Mouse (Mus musculus) stomach, embryonic 15.5 days (tissue): Measurements from ENCODE around the gene Usp1. TPM values are rescaled to one million over a fixed set of nuclear protein-coding genes. Genes with fewer than 3 reads are reported as not detected.
"Not testable (repeated sequence)": the region's sequence is repeated elsewhere in the genome, so short reads cannot be mapped to it uniquely, and the experiment has no call there.

Experiments used
- ATAC-seq: fragments of 200-750 bp; cut with Nextera tagmentation; 2 replicates; pipeline ENCODE4 v1.8.0; 2017; ENCODE audit warnings: low read depth, moderate number of reproducible peaks, moderate TSS enrichment; ENCODE audit not compliant: insufficient read depth, low FRiP score
- H3K27ac ChIP-seq: fragments of 300-500 bp; sonication (generic); 2 replicates; pipeline ENCODE4 v1.5.1; 2015; ENCODE audit warnings: mild to moderate bottlenecking, inconsistent platforms
- H3K27me3 ChIP-seq: fragments of 300-500 bp; sonication (generic); replicated peaks from 2 replicates; pipeline ENCODE4 v1.6.1; 2015; ENCODE audit warnings: inconsistent platforms
- H3K36me3 ChIP-seq: fragments of 300-500 bp; sonication (generic); 2 replicates; pipeline ENCODE4 v1.6.1; 2015; ENCODE audit warnings: inconsistent platforms
- H3K4me1 ChIP-seq: fragments of 300-500 bp; sonication (generic); 2 replicates; pipeline ENCODE4 v1.6.1; 2015; ENCODE audit warnings: inconsistent platforms
- H3K4me2 ChIP-seq: fragments of 300-500 bp; sonication (generic); 2 replicates; pipeline ENCODE4 v1.6.1; 2015; ENCODE audit warnings: mild to moderate bottlenecking, inconsistent platforms
- H3K4me3 ChIP-seq: fragments of 300-500 bp; sonication (generic); replicated peaks from 2 replicates; pipeline ENCODE4 v1.5.1; 2015; ENCODE audit warnings: inconsistent platforms
- H3K9ac ChIP-seq: fragments of 300-500 bp; sonication (generic); 2 replicates; pipeline ENCODE4 v1.6.1; 2015; ENCODE audit warnings: inconsistent platforms
- H3K9me3 ChIP-seq: fragments of 300-500 bp; sonication (generic); 2 replicates; pipeline ENCODE4 v1.6.1; 2016; ENCODE audit warnings: inconsistent platforms
- WGBS: fragments of 180-500 bp; shearing (Covaris S2); methylation state at CpG from one replicate; pipeline ENCODE4 v1.1.7; 2015; 5-methylcytosine and 5-hydroxymethylcytosine counted together
- polyA plus RNA-seq: library from polyadenylated mRNA; unstranded; fragments of >200 nt; fragmentation: Nextera tagmentation; extraction: Ambion mirVana; gene quantifications from 2 replicates; pipeline ENCODE4 v1.2.1, GENCODE M21; 2015

Usp1 gene
- polyA plus RNA-seq, 1 experiment from 2014 or later: 103 TPM

- 0% methylated on average over 2 of the region's 2 CpGs for WGBS
- no peak for ATAC-seq
- Histone ChIP-seq H3K27ac (peak overlapping the region; percentile 99; the same call in 1 of the 2 replicates), H3K4me2 (peak overlapping the region; percentile 79), H3K36me3 (no peaks in the 10 kb centered on the region), H3K4me3 (peak overlapping the region; percentile 87), H3K9me3 (no peaks in the 10 kb centered on the region), H3K27me3 (no peaks in the 10 kb centered on the region), H3K9ac (peak overlapping the region; percentile 80), H3K4me1 (no peaks in the 10 kb centered on the region)
Measured at GRCm38 (mm10) chr4:98924906-98925178, 1.2 kb downstream of the Usp1 start.

DNA sequence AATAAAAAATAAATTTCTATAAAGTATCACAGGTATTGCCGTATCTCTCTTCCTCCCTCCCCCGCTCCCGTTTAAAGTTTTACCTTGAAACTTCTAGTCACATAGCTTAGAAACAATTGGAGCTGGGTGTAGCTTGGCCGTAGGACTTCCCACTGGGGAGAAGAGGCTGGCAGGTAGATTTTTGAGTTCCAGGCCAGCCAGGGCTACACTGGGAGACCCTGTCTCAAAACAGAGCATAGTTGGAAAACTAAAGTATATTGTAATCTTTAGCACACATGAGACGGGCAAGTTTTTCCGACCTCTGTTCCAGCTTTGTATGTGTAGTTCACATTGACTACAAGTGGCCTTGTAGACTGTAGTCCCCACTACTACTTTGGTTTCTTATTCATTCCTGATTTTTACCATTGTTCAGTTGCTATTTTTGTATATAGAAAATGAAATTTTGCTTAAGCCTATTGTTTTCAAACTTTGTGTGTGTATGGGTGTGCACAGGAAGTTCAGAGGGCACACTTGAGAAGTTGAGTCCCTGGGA lies 1.7 kb downstream of the Usp1 start:
- Histone ChIP-seq H3K4me1 (no peaks in the 10 kb centered on the region), H3K4me3 (peak overlapping the region; percentile 87), H3K36me3 (peaks cover 4% of the 10 kb centered on the region; the same call in 1 of the 2 replicates), H3K27ac (peak overlapping the region; percentile 28; the same call in 1 of the 2 replicates), H3K9me3 (no peaks in the 10 kb centered on the region), H3K27me3 (no peaks in the 10 kb centered on the region), H3K4me2 (peak overlapping the region; percentile 79), H3K9ac (no peak overlapping the region)
- ATAC-seq: no peak
- 12% methylated on average over 6 of the region's 6 CpGs for WGBS

GRCm38 (mm10) chr4:98936036-98936435 lies 12.4 kb downstream of the Usp1 start:
- H3K9ac ChIP-seq: no peak overlapping the region
- no peaks in the 10 kb centered on the region for H3K27me3 ChIP-seq
- 77% methylated on average over 6 of the region's 6 CpGs for WGBS
- peaks cover 25% of the 10 kb centered on the region for H3K36me3 ChIP-seq
- no peak overlapping the region for H3K27ac ChIP-seq
- no peak overlapping the region for H3K4me3 ChIP-seq
- no peak overlapping the region for H3K4me2 ChIP-seq
- no peaks in the 10 kb centered on the region for H3K4me1 ChIP-seq
- ATAC-seq: no peak
- no peaks in the 10 kb centered on the region for H3K9me3 ChIP-seq

- not testable (repeated sequence) for ATAC-seq, H3K4me3 ChIP-seq, H3K4me2 ChIP-seq, H3K9ac ChIP-seq, H3K4me1 ChIP-seq, H3K27me3 ChIP-seq, H3K27ac ChIP-seq, H3K9me3 ChIP-seq
- H3K36me3 ChIP-seq: peaks cover 22% of the 10 kb centered on the region
- 88% methylated on average over 6 of the region's 6 CpGs for WGBS
Measured at GRCm38 (mm10) chr4:98938210-98938609, 14.6 kb downstream of the Usp1 start.

- H3K27ac ChIP-seq: no peak overlapping the region
- H3K4me3 ChIP-seq: no peak overlapping the region
- H3K9ac ChIP-seq: no peak overlapping the region
- no peak for ATAC-seq
- no peaks in the 10 kb centered on the region for H3K4me1 ChIP-seq
- no peaks in the 10 kb centered on the region for H3K9me3 ChIP-seq
- peaks cover 12% of the 10 kb centered on the region; the same call in 1 of the 2 replicates for H3K36me3 ChIP-seq
- no peak overlapping the region for H3K4me2 ChIP-seq
- H3K27me3 ChIP-seq: no peaks in the 10 kb centered on the region
Measured at GRCm38 (mm10) chr4:98950563-98950962, 27.0 kb downstream of the Usp1 start.

- Histone ChIP-seq H3K9me3 (no peaks in the 10 kb centered on the region), H3K9ac (no peak overlapping the region), H3K27me3 (no peaks in the 10 kb centered on the region), H3K4me1 (no peaks in the 10 kb centered on the region), H3K4me3 (no peak overlapping the region), H3K4me2 (no peak overlapping the region), H3K36me3 (peaks cover 23% of the 10 kb centered on the region), H3K27ac (no peak overlapping the region)
- ATAC-seq: no peak
- WGBS: 93% methylated on average over 8 of the region's 8 CpGs
Measured at GRCm38 (mm10) chr4:98955986-98956385, 32.4 kb downstream of the Usp1 start.

DNA sequence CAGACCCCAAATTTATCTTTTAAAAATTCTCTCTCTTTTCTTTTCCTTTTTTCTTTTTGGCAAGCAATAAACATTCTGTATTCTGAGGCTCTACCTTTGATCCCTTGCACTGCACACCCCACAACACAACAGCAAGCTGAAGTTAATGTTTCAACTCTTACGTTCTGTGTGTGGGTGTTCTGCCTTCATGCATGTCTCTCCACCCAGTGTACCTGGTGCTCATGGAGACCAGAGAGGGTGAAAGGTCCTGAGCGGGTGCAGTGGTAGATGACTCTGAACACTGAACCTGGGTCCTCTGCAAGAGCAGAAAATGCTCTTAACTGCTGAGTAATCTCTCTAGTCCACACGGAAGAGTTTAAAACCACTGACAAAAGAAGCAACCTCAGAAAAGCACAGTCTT lies 36.6 kb downstream of the Usp1 start:
- Histone ChIP-seq H3K4me3 (no peak overlapping the region), H3K9ac (no peak overlapping the region), H3K4me2 (no peak overlapping the region), H3K9me3 (no peaks in the 10 kb centered on the region), H3K4me1 (no peaks in the 10 kb centered on the region), H3K27ac (no peak overlapping the region), H3K27me3 (no peaks in the 10 kb centered on the region), H3K36me3 (peaks cover 29% of the 10 kb centered on the region)
- ATAC-seq: no peak
- 93% methylated on average over 3 of the region's 3 CpGs for WGBS

- Histone ChIP-seq H3K4me1 (no peaks in the 10 kb centered on the region), H3K27me3 (no peaks in the 10 kb centered on the region), H3K4me3 (no peak overlapping the region), H3K9me3 (no peaks in the 10 kb centered on the region), H3K4me2 (no peak overlapping the region), H3K9ac (no peak overlapping the region), H3K36me3 (peaks cover 24% of the 10 kb centered on the region), H3K27ac (no peak overlapping the region)
- no peak for ATAC-seq
- WGBS: 92% methylated on average over 3 of the region's 3 CpGs
Measured at GRCm38 (mm10) chr4:98969946-98970345, 46.3 kb downstream of the Usp1 start.

DNA sequence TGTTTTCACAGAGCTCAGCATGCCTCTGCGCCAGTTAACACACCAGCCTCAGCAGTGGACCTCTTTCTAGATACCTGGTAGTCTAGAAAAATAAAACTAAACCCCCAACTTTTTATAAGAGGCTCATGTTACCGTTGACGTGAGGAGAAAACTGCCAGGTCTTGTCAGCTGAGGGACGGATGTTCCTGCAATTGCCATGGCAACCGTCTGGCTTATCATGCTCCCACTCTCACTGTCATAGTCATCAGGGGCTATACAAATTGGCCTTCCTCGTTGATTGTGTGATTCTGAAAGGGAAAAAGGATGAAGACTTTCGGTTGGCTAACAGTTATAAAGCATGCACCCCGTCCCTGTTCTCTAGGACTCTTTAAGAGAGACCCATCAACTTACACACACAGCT lies 52.1 kb downstream of the Usp1 start:
- WGBS: 70% methylated on average over 8 of the region's 8 CpGs
- ATAC-seq: no peak
- Histone ChIP-seq H3K4me2 (no peak overlapping the region), H3K36me3 (peaks cover 21% of the 10 kb centered on the region), H3K4me3 (no peak overlapping the region), H3K4me1 (no peaks in the 10 kb centered on the region), H3K9me3 (no peaks in the 10 kb centered on the region), H3K27ac (no peak overlapping the region), H3K27me3 (no peaks in the 10 kb centered on the region), H3K9ac (no peak overlapping the region)

GRCm38 (mm10) chr4:98978288-98978687 lies 54.7 kb downstream of the Usp1 start:
- not testable (repeated sequence) for H3K4me1 ChIP-seq, H3K4me3 ChIP-seq, H3K27ac ChIP-seq, H3K27me3 ChIP-seq, H3K4me2 ChIP-seq, H3K9me3 ChIP-seq, ATAC-seq, H3K9ac ChIP-seq
- H3K36me3 ChIP-seq: peaks cover 20% of the 10 kb centered on the region
- WGBS: 95% methylated on average over 2 of the region's 2 CpGs

DNA sequence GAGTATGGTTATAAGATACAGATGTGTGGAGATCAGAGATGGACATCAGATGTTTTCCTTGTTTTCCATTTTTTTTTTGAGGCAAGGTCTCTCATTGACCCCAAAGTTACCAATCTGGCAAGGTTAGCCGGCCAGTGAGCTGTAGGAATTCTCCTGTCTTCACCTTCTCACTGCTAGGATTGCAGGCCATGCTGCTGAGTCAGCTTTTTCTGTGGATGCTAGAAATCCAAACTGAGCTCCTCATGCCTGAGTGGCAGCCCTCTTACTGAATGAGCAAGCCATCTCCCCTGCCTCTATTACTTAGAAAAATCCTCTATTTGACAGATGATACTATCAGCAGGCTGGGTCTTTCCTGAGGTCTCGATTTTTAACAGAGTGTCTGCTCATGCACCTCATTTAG lies 55.1 kb downstream of the Usp1 start:
- Histone ChIP-seq H3K36me3 (peaks cover 22% of the 10 kb centered on the region), H3K4me1 (no peaks in the 10 kb centered on the region), H3K27me3 (no peaks in the 10 kb centered on the region), H3K4me2 (no peak overlapping the region), H3K9ac (no peak overlapping the region), H3K4me3 (no peak overlapping the region), H3K9me3 (no peaks in the 10 kb centered on the region), H3K27ac (no peak overlapping the region)
- no peak for ATAC-seq
- 88% methylated on average over 2 of the region's 2 CpGs for WGBS

GRCm38 (mm10) chr4:98979976-98980375 lies 56.4 kb downstream of the Usp1 start:
- not testable (repeated sequence) for H3K27ac ChIP-seq, H3K9me3 ChIP-seq, ATAC-seq, H3K9ac ChIP-seq, H3K4me2 ChIP-seq, H3K4me3 ChIP-seq, H3K27me3 ChIP-seq, H3K4me1 ChIP-seq
- WGBS: 81% methylated on average over 3 of the region's 3 CpGs
- H3K36me3 ChIP-seq: peaks cover 20% of the 10 kb centered on the region

GRCm38 (mm10) chr4:98984701-98985100 lies 61.1 kb downstream of the Usp1 start:
- no peak overlapping the region for H3K4me3 ChIP-seq
- 78% methylated on average over 8 of the region's 8 CpGs for WGBS
- ATAC-seq: no peak
- H3K9ac ChIP-seq: no peak overlapping the region
- no peak overlapping the region for H3K27ac ChIP-seq
- peaks cover 17% of the 10 kb centered on the region for H3K36me3 ChIP-seq
- H3K27me3 ChIP-seq: no peaks in the 10 kb centered on the region
- no peaks in the 10 kb centered on the region for H3K4me1 ChIP-seq
- no peak overlapping the region for H3K4me2 ChIP-seq
- H3K9me3 ChIP-seq: no peaks in the 10 kb centered on the region
